Mouse (Mus musculus): ENCODE measurements around the gene 1600002K03Rik. TPM values are rescaled to one million over a fixed set of nuclear protein-coding genes. Genes with fewer than 3 reads are reported as not detected.

Gene 1600002K03Rik
- polyA plus RNA-seq, 1 experiment = 23.7 TPM

GRCm38 (mm10) chr10:80133226-80133849 is 39.4 kb upstream of the 1600002K03Rik start:
- Histone ChIP-seq H3K4me1 (ENCODE audit: control insufficient read depth, insufficient read depth, low read length) (peaks cover 4% of the 10 kb centered on the region; the same call in 1 of the 2 replicates), H3K4me3 (replicated peaks; ENCODE audit: control insufficient read depth, low read depth, low read length) (no peak overlapping the region), H3K27ac (ENCODE audit: control insufficient read depth, insufficient read depth, low read depth, low read length, poor library complexity) (peak overlapping the region; percentile 1; the same call in 1 of the 2 replicates)
- TF ChIP-seq POLR2A (IDR thresholded peaks at IDR 0.05; ENCODE audit: borderline replicate concordance, control insufficient read depth, low read depth, low read length) (no peak), CTCF (IDR thresholded peaks at IDR 0.05; ENCODE audit: control insufficient read depth, insufficient read depth, low read length) (no peak)
- WGBS = 35% methylated on average over 8 of the region's 8 CpGs

GRCm38 (mm10) chr10:80134421-80134820 is 38.3 kb upstream of the 1600002K03Rik start:
- 82% methylated on average over 9 of the region's 9 CpGs for WGBS
- Histone ChIP-seq H3K4me1 (ENCODE audit: control insufficient read depth, insufficient read depth, low read length) (peaks cover 7% of the 10 kb centered on the region; the same call in 1 of the 2 replicates), H3K27ac (ENCODE audit: control insufficient read depth, insufficient read depth, low read depth, low read length, poor library complexity) (no peak overlapping the region), H3K4me3 (replicated peaks; ENCODE audit: control insufficient read depth, low read depth, low read length) (no peak overlapping the region)
- TF ChIP-seq POLR2A (IDR thresholded peaks at IDR 0.05; ENCODE audit: borderline replicate concordance, control insufficient read depth, low read depth, low read length) (no peak), CTCF (IDR thresholded peaks at IDR 0.05; ENCODE audit: control insufficient read depth, insufficient read depth, low read length) (no peak)

- H3K4me1 ChIP-seq (ENCODE audit: control insufficient read depth, insufficient read depth, low read length) = peaks cover 7% of the 10 kb centered on the region; the same call in 1 of the 2 replicates
- TF ChIP-seq POLR2A (IDR thresholded peaks at IDR 0.05; ENCODE audit: borderline replicate concordance, control insufficient read depth, low read depth, low read length) = no peak
- TF ChIP-seq CTCF (IDR thresholded peaks at IDR 0.05; ENCODE audit: control insufficient read depth, insufficient read depth, low read length) = no peak
- no peak overlapping the region for H3K4me3 ChIP-seq (replicated peaks; ENCODE audit: control insufficient read depth, low read depth, low read length)
- no peak overlapping the region for H3K27ac ChIP-seq (ENCODE audit: control insufficient read depth, insufficient read depth, low read depth, low read length, poor library complexity)
- WGBS = 91% methylated on average over 10 of the region's 10 CpGs
Measured at GRCm38 (mm10) chr10:80135161-80135560, 37.6 kb upstream of the 1600002K03Rik start.

- TF ChIP-seq CTCF (IDR thresholded peaks at IDR 0.05; ENCODE audit: control insufficient read depth, insufficient read depth, low read length) (no peak), POLR2A (IDR thresholded peaks at IDR 0.05; ENCODE audit: borderline replicate concordance, control insufficient read depth, low read depth, low read length) (no peak)
- Histone ChIP-seq H3K27ac (ENCODE audit: control insufficient read depth, insufficient read depth, low read depth, low read length, poor library complexity) (no peak overlapping the region), H3K4me1 (ENCODE audit: control insufficient read depth, insufficient read depth, low read length) (peaks cover 7% of the 10 kb centered on the region; the same call in 1 of the 2 replicates), H3K4me3 (replicated peaks; ENCODE audit: control insufficient read depth, low read depth, low read length) (no peak overlapping the region)
- 85% methylated on average over 1 of the region's 1 CpGs for WGBS
Measured at GRCm38 (mm10) chr10:80135641-80136040, 37.1 kb upstream of the 1600002K03Rik start.

GRCm38 (mm10) chr10:80136179-80136951 is 36.4 kb upstream of the 1600002K03Rik start:
- Histone ChIP-seq H3K27ac (ENCODE audit: control insufficient read depth, insufficient read depth, low read depth, low read length, poor library complexity) (no peak overlapping the region), H3K4me1 (ENCODE audit: control insufficient read depth, insufficient read depth, low read length) (peaks cover 6% of the 10 kb centered on the region; the same call in 1 of the 2 replicates), H3K4me3 (replicated peaks; ENCODE audit: control insufficient read depth, low read depth, low read length) (no peak overlapping the region)
- 82% methylated on average over 49 of the region's 49 CpGs for WGBS
- TF ChIP-seq CTCF (IDR thresholded peaks at IDR 0.05; ENCODE audit: control insufficient read depth, insufficient read depth, low read length) (no peak), POLR2A (IDR thresholded peaks at IDR 0.05; ENCODE audit: borderline replicate concordance, control insufficient read depth, low read depth, low read length) (no peak)

- no peak overlapping the region for H3K27ac ChIP-seq (ENCODE audit: control insufficient read depth, insufficient read depth, low read depth, low read length, poor library complexity)
- TF ChIP-seq POLR2A (IDR thresholded peaks at IDR 0.05; ENCODE audit: borderline replicate concordance, control insufficient read depth, low read depth, low read length) (no peak), CTCF (IDR thresholded peaks at IDR 0.05; ENCODE audit: control insufficient read depth, insufficient read depth, low read length) (no peak)
- H3K4me1 ChIP-seq (ENCODE audit: control insufficient read depth, insufficient read depth, low read length) = peaks cover 4% of the 10 kb centered on the region; the same call in 1 of the 2 replicates
- no peak overlapping the region for H3K4me3 ChIP-seq (replicated peaks; ENCODE audit: control insufficient read depth, low read depth, low read length)
- 23% methylated on average over 29 of the region's 29 CpGs for WGBS
Measured at GRCm38 (mm10) chr10:80136952-80137625, 35.7 kb upstream of the 1600002K03Rik start.

- no peak overlapping the region for H3K27ac ChIP-seq (ENCODE audit: control insufficient read depth, insufficient read depth, low read depth, low read length, poor library complexity)
- TF ChIP-seq CTCF (IDR thresholded peaks at IDR 0.05; ENCODE audit: control insufficient read depth, insufficient read depth, low read length) (no peak), POLR2A (IDR thresholded peaks at IDR 0.05; ENCODE audit: borderline replicate concordance, control insufficient read depth, low read depth, low read length) (no peak)
- WGBS = 9% methylated on average over 33 of the region's 33 CpGs
- no peak overlapping the region for H3K4me3 ChIP-seq (replicated peaks; ENCODE audit: control insufficient read depth, low read depth, low read length)
- peaks cover 5% of the 10 kb centered on the region; the same call in 1 of the 2 replicates for H3K4me1 ChIP-seq (ENCODE audit: control insufficient read depth, insufficient read depth, low read length)
Measured at GRCm38 (mm10) chr10:80137626-80138552, 34.9 kb upstream of the 1600002K03Rik start.
